Mouse (Mus musculus) urinary bladder, postnatal 36 days (tissue): ENCODE measurements around the gene Mrtfb.

ENCODE experiments used
- DNase-seq, 2 experiments: peaks; one replicate each; pipeline ENCODE4 v3.0.0; 2022; ENCODE audit warnings: low spot score in 2 of 2, mixed read lengths in 1 of 2

Mrtfb gene

GRCm38 (mm10) chr16:13437037-13437769 lies 180.9 kb downstream of the Mrtfb start:
- peak; percentile 98 for DNase-seq

- DNase-seq, result peak in 1 of 2 experiments; percentile 30
These were observed 181.6 kb downstream of the Mrtfb start for GRCm38 (mm10) chr16:13437770-13438372.

- peak in 1 of 2 experiments; percentile 39 for DNase-seq
These were observed 184.2 kb downstream of the Mrtfb start for GRCm38 (mm10) chr16:13440468-13440867.

GRCm38 (mm10) chr16:13443764-13444163 lies 187.5 kb downstream of the Mrtfb start:
- no peak for DNase-seq

- DNase-seq, result no peak
These were observed 189.2 kb downstream of the Mrtfb start for GRCm38 (mm10) chr16:13445461-13445860.

GRCm38 (mm10) chr16:13446488-13446887 lies 190.2 kb downstream of the Mrtfb start:
- no peak for DNase-seq

DNA sequence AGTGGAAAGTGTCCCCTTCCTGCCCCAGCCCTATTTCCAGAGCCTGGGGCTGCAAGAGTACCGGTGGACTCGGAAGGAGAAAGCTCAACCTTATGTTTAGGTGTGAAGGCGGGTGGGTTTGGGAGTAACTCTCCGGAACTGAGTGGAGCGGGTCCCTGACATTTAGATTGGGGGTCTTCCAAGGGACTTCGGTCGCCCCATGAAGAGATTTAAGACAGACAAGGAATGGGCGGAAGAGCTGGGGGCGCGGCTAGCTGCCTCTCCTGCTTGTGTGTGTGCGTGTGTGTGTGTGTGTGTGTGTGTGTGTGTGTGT lies 190.6 kb downstream of the Mrtfb start:
- no peak for DNase-seq

- peak; percentile 31 to 50 for DNase-seq
These were observed 191.2 kb downstream of the Mrtfb start for GRCm38 (mm10) chr16:13447284-13448050.

DNA sequence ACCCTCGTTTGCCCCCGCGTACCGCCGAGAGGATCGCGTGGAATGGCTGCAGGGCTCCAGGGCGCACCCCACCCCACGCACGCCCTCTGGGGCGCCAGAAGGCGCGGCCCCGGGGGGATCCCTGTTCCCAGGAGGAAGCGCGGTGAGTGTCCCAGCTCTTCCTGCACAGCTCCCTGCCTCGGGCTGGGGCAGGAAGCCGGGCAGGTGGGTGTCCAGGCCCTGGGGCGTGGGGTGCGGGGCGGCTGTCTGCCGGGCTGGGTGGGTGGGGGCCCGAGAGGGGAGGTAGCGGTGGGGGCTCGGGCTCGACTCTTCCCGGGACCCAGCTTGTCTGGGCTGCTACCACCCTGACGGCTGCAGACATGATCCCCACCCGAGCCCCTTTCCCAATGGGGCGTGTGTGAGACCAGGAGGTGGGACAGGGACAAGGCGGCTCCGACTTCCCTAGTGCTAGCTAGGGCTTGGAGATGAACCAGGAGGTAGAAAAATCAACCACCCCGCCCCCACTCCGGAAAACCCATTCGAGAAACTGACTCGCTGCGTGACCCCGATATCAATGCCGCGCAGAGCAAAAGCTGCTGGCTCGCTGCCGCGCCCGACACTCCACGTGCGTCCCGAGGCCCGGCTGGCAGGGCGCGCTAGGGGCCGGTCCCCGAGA lies 191.9 kb downstream of the Mrtfb start:
- peak; percentile 28 to 47 for DNase-seq

DNA sequence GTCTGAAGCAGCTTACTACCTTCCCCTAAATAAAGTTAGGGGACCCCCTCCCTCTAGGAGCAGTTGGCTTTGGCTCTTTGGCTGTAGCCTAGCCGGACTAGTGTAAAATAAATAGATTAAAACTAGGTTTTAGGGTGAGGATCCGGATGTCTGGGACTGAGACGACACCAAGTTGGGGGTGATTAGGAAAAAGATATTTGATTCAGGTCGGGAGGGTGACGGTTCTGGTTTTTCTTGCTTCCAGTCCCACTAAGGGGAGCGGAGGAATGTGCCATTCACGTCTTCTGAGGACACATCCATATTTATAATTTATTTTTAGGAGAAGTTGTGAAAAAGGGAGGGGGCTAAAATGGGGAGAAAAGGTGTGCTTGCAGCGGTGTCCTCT lies 192.4 kb downstream of the Mrtfb start:
- no peak for DNase-seq

- DNase-seq, result no peak
These were observed 193.2 kb downstream of the Mrtfb start for GRCm38 (mm10) chr16:13449491-13449890.

DNA sequence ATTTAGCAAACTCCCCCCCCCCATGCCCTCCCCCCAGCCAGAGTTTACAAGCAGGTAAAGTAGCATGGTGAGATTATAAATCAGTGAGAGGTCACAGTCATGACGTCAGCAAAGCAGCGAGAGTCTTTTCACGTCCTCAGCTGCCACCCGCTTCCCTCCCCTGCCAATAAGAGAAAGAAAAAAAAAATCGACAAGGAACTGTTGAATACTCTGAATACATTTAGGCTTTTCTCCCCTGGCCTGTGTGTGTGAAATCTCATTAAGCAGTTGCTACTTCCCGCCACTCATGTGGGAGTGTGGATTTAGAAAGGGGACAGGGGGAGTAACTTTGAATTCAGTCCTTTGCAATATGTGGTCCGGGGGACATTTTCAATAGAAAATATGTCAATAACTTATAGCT lies 194.6 kb downstream of the Mrtfb start:
- DNase-seq, result no peak

DNA sequence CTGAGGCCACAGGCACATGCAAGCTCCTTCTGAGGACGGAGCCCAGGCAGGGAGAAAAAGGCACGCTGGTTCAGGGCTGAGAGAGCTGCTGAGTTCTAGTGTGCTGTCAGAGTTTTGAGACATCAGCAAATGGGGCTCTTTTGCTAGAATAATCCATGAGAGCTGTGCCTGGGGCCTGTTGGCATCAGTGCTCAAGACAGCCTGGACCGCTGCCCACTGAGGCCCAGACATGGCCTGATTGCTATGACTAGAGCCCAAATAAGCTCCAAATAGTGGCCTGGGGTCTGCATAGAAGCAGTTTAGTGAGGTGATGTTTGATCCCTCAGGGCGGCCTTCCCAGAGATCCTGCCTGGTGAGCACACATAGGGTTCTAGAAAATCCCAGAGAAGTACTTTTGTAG lies 195.7 kb downstream of the Mrtfb start:
- DNase-seq, result no peak

- DNase-seq, result no peak
These were observed 196.4 kb downstream of the Mrtfb start for GRCm38 (mm10) chr16:13452661-13453060.

GRCm38 (mm10) chr16:13454026-13454600 lies 197.8 kb downstream of the Mrtfb start:
- DNase-seq, result no peak

GRCm38 (mm10) chr16:13455560-13455959 lies 199.3 kb downstream of the Mrtfb start:
- DNase-seq, result peak in 1 of 2 experiments; percentile 20

- DNase-seq, result no peak
These were observed 202.3 kb downstream of the Mrtfb start for GRCm38 (mm10) chr16:13458556-13458955.

GRCm38 (mm10) chr16:13460071-13460470 lies 203.8 kb downstream of the Mrtfb start:
- no peak for DNase-seq

- DNase-seq, result no peak
These were observed 204.6 kb downstream of the Mrtfb start for GRCm38 (mm10) chr16:13460777-13461408.

DNA sequence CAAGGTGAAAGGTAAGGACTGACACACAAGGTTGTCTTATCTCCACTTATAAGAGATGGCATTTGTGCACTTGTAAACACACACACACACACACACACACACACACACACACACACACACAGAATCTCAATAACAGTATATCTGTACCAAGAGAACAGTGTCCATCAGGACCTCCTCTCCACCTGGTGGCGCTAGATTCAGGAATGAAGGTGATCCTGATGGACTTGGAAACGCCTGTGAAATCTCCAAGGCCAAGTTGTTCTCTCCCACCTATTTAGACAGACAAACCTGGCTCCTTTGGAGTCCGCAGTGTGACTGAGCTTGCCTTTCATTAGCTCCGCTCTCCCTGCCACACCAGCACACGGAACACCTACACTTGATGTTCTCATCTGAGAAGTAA lies 208.4 kb downstream of the Mrtfb start:
- DNase-seq, result no peak
